Mouse (Mus musculus) CD4-positive, CD25-positive, alpha-beta regulatory T cell, adult 2 months (primary cell): ENCODE measurements around the gene Med12l.
"Not testable (repeated sequence)": the region's sequence is repeated elsewhere in the genome, so short reads cannot be mapped to it uniquely, and the experiment has no call there.

Experiments
- DNase-seq: peaks from one replicate; pipeline ENCODE4 v3.0.0-alpha.2; 2012; ENCODE audit warnings: low read depth, low spot score

Gene Med12l

GRCm38 (mm10) chr3:59022251-59022650, 16.6 kb downstream of the Med12l start:
- DNase-seq = no peak

GRCm38 (mm10) chr3:59022971-59023370, 17.3 kb downstream of the Med12l start:
- DNase-seq = no peak

DNA sequence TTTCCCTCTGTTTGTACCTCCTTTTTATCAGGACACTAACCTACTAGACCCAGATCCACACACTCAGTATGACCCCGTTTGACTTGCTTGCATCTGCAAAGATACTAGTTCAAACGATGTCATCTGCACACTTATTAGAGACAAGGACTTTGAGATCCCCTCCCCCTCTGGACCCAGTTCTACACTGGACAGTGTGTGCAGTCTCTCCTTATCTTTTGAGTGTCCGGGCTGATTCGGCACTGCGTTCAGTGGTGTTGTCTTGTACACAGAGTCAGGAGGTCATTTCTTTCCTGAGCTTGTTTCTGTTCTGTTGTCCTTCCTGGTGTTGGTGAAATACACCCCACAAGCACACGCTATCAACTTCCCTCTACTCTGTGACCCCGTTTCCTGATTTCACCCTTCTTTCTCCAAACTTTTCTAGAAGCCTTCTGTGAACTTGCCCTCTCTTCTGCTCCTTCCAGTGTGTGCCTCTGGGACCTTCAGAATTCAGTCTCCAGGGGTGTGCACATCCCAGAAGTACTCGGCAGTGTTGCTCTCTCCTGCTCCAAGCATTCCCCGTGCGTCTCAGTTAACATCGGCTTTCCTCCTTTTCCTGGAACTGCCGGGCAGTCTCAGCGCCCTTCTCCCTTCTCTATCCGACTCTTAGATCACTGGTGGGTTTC, 19.0 kb downstream of the Med12l start:
- no peak for DNase-seq

- DNase-seq = no peak
Measured at GRCm38 (mm10) chr3:59025193-59025535, 19.5 kb downstream of the Med12l start.

- DNase-seq = no peak
Measured at GRCm38 (mm10) chr3:59028696-59029095, 23.1 kb downstream of the Med12l start.

GRCm38 (mm10) chr3:59030986-59031385, 25.4 kb downstream of the Med12l start:
- no peak for DNase-seq

DNA sequence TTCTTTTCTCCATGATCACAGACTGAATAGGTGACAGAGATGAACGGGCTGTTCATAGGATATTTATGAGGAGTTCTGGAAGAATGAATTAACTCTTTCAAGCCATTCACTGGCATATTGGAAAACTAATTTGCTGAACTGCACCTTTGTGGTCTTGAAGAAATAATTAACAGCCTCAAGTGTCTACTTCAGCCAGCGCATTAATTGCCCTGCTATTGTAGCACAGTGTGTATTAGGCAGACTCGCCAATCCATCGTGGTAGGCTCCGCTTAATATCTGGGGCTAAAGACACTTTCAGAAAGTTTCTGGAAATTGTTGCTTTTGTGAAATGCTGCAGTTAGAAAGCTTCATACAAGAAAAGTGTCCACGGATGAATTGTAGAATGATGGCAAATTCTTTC, 35.9 kb downstream of the Med12l start:
- DNase-seq = no peak

DNA sequence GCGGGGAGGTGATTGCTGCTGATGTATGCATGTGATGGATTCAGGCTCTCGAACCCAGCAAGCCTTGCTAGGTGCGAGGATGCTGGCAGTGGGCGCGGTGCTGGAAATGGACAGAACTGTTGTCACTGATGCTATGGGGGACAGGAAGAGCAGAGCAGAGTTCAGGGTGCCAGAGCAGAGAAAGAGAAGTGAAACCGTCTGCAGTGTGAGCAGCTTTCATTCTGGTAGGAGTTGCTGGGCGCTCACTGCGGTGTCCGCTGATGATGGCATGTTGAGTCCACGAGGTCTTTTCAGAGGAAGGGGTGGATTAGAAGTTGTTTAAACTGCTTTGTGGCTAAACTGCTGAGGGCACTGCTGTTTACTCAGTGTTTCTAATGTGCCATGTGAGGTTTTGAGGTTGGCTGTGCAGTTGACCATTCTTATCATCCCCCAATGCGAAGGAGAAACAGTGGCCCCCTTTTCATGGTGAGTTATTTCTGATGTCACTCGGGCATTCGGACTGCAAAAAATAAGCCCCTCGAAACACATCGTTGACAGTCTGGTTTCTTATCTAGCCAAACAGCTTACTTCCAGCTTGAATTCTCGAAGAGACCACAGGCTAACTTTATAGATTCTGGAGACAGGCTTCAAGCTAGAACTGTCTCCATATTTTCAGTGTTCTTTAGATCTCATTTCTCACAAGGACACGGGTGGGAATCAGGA, 49.4 kb downstream of the Med12l start:
- no peak for DNase-seq

DNA sequence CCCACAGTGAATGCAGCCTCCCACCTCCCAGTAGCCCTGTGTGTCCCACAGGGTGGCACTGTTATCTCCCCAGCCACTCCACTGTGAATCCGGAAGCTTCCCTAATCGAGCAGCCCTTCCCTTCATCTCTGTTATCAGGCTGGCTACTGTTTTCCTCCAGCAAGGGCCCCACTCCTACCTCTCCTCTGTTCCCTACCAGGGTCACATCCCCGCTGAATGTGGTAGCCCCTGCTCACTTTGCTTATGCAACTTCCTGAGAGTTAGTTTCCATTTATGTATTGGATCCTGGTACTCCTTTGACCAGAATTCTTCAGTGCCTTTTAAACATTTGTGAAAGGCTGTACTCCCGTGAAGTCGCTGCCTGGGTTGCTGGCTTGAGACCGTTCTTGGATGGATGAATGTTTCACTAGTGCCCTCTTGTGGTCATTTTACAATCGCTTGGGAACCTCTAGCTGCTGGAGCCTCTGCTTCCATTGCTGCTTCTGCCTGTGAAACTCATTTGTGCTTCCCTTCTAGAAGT, 53.5 kb downstream of the Med12l start:
- peak; percentile 76 for DNase-seq

DNA sequence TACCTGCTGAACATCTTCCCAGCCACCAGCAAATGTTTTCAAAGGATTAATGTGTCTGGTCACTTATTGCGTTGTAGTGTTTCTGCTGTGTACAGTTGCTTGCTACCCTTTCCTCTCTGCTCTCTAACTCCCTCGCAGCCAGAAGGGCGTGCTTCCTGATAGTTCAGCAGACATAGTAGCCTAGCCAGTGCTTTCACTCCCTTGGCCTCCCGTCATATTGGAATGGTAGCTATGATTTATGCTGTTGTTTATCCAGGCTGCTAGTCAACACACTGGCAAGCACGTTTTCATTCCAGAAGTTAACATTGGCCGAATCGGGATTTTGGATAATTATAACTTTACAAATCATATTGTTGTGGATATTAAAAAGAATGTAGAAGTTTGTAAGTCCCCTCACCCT, 54.5 kb downstream of the Med12l start:
- DNase-seq = no peak

DNA sequence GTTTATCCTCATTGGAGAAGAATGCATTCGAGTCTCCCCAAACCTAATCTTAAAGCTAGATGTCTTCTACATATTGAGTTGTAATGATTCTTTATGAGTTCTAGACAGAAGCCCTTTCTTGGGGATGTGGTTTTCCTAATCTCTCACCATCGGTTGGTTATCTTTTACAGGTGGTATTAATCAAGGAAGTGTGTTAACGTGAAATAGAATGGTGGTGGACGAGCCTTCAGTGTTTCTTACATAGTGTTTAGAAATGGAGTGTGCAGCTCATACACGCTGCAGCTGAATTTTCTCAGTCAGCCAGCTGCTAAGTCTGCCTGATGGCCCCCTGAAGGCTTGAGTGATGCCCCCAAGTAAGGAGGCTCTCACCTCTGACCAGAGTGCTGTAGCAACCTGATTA, 56.5 kb downstream of the Med12l start:
- no peak for DNase-seq

DNA sequence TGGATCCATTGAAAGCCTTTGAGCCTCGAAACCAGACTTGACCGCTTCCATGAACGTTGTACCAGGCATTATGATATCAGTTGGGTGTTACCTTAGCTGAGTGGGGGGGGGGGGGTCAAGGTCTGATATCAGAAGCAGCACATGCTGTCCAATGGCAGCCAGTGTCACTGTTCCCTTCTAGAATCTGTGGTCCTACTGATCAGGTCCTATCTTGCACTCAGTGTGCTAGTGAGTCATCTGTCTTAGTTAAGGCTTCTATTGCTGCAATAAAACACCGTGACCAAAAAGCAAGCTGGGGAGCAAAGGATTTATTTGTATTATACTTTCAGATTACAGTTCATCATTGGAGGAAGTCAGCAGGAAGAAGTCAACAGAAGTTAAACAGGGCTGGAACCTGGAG, 57.8 kb downstream of the Med12l start:
- DNase-seq = no peak

DNA sequence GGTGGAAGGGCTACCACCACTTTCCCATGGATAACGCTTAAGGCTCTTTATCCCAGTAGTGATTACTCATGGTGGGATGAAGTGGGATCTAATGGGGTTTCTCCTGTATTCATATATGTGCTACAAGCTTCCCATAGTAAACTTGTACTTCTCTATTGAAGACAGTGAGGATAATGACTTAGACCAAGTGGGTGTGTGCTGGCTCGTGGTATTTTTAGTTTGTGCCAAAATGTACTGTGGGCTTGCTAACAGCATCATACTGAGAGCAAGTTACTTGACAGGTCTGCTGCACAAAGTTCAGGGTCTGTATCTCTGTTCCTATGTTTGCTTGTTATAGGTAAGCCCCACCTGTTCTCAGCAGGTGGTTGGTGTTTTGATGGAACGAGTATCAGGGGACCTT, 60.3 kb downstream of the Med12l start:
- no peak for DNase-seq

- no peak for DNase-seq
Measured at GRCm38 (mm10) chr3:59066558-59067294, 61.1 kb downstream of the Med12l start.

DNA sequence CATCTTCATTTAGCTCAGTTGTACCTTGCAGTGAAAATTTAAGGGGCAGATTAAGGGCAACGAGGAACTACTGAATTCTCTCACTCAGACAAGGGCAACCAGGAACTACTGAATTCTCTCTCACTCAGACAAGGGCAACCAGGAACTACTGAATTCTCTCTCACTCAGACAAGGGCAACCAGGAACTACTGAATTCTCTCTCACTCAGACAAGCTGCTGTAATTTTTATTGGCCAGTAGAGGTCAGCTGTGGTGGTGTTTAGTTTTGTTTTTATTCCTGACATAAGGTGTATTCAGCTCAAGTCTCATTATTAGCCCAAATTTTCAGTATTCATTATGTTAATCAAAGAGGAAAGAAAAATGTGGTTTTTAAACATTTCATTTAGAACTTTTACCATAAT, 63.4 kb downstream of the Med12l start:
- not testable (repeated sequence) for DNase-seq

DNA sequence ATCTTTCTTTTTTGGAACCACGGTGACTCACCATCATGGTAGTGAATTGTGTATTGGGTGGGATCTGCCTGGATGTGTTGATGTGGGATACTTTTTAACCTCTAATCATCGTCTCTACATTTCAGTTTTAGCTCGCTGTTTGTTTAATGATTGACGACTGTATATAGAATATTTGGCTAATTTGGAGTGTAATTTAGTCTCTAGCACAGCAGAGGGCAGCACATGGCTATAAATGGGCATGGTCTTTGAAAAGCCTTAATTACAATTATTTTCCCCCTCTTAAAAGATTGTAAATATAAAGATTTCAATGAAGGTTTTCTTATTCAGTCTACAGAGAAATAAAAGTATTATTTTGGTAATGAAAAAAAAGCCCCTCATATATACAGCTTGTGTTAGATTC, 71.7 kb downstream of the Med12l start:
- DNase-seq = peak; percentile 67

- DNase-seq = no peak
Measured at GRCm38 (mm10) chr3:59078585-59078984, 73.0 kb downstream of the Med12l start.

- DNase-seq = peak; percentile 90
Measured at GRCm38 (mm10) chr3:59079327-59079726, 73.7 kb downstream of the Med12l start.

DNA sequence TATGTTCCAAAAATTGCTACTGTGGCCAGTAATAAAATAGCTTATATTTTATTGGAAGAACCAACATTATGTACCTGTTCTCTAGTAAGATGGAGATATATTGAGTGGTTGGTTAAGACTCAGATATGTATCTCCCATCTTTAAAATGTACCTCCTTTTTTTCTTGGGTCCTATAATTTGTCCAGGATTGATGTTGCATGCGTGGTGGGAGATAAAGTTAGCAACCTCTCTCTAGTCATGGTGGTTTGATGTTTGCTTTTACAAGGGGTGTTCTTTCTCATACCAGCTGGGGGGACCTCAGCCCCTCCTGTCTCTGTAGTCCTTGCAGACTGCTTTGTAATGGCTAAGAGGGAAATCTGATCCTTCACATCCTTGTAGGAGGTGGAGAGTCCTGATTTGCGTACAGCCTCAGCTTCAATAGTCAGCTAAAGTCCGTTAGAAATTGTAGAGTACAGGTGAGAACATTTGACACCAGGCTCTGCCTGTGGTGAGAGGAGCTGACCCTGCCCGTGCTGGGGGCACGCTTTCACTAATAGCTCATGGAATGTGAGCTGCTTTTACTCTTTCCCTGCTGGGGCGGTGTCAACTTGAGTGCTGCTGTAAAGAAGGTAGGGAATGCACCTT, 74.8 kb downstream of the Med12l start:
- DNase-seq = no peak

DNA sequence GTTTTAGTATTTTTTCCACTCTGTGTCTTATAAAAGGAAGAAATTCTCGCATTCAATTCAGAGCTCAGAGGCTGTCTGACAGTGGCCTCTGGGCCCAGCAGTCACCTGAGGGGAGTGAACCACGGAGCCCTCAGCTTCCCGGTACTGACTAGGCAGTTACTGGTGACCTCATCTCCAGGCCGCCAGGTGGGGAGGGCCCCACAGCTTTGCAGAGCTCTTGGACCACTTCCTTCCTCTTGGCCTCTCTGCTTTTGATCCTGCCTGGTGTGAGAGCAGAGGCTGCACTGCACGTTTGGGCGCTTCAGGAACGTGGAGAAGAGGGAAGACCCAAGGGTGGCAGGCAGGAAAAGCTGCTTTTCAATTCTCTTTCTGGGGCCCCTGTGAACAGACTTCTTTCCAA, 75.3 kb downstream of the Med12l start:
- DNase-seq = peak; percentile 70

GRCm38 (mm10) chr3:59092702-59093101, 87.1 kb downstream of the Med12l start:
- DNase-seq = no peak

DNA sequence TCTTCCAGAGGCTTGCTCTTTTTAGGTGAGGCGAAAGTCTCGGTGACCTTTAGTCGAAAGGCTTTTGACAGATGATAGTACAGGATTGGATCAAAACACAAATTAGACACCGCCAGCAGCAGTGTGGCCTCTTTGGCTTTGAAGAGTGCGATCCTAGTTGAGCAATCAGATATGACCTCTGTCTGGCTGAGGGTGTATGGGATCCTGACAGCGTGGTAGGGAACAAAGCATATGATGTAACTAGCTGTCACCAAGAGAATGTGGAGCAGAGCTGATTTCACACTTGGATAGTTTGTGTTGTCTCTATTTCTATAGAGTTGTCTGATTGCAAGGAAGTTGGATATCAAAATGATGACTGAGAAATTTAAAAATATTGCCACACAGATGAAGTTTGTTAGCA, 91.8 kb downstream of the Med12l start:
- no peak for DNase-seq
